Mouse (Mus musculus): ENCODE data around the gene Dpp6. TPM values are rescaled to one million over a fixed set of nuclear protein-coding genes. Genes with fewer than 3 reads are reported as not detected.

The Dpp6 gene
- polyA plus RNA-seq, 1 experiment from 2014 or later: 1.0 TPM

GRCm38 (mm10) chr5:27685923-27686322 is 868.9 kb downstream of the Dpp6 start:
- Histone ChIP-seq H3K36me3 (ENCODE audit: control insufficient read depth, insufficient read depth, low read length) (no peaks in the 10 kb centered on the region), H3K4me3 (ENCODE audit: low read depth, low read length) (no peak overlapping the region), H3K4me2 (replicated peaks; ENCODE audit: low read depth) (no peak overlapping the region), H3K9me3 (ENCODE audit: control insufficient read depth, low read length) (no peaks in the 10 kb centered on the region), H3K4me1 (replicated peaks; ENCODE audit: control insufficient read depth, insufficient read depth) (no peaks in the 10 kb centered on the region), H3K27me3 (ENCODE audit: control insufficient read depth, insufficient read depth, low read length) (no peaks in the 10 kb centered on the region), H3K9ac (ENCODE audit: low read length) (no peak overlapping the region), H3K27ac (replicated peaks) (no peak overlapping the region)
- DNase-seq (ENCODE audit: low spot score): no peak
- TF ChIP-seq EP300 (optimal IDR thresholded peaks at IDR 0.05) (no peak), CTCF (IDR thresholded peaks at IDR 0.05; ENCODE audit: low read depth) (peak; percentile 28)
- WGBS: 66% methylated on average over 3 of the region's 3 CpGs
- no peak for ATAC-seq (ENCODE audit: low FRiP score, low TSS enrichment)

GRCm38 (mm10) chr5:27687311-27687710 is 870.3 kb downstream of the Dpp6 start:
- DNase-seq (ENCODE audit: low spot score) (no peak), ATAC-seq (ENCODE audit: low FRiP score, low TSS enrichment) (no peak)
- no peaks in the 10 kb centered on the region for H3K27me3 ChIP-seq (ENCODE audit: control insufficient read depth, insufficient read depth, low read length)
- 82% methylated on average over 2 of the region's 2 CpGs for WGBS
- H3K27ac ChIP-seq (replicated peaks): no peak overlapping the region
- no peak overlapping the region for H3K4me3 ChIP-seq (ENCODE audit: low read depth, low read length)
- no peaks in the 10 kb centered on the region for H3K36me3 ChIP-seq (ENCODE audit: control insufficient read depth, insufficient read depth, low read length)
- H3K4me2 ChIP-seq (replicated peaks; ENCODE audit: low read depth): no peak overlapping the region
- peak; percentile 46 for TF ChIP-seq CTCF (IDR thresholded peaks at IDR 0.05; ENCODE audit: low read depth)
- no peak for TF ChIP-seq EP300 (optimal IDR thresholded peaks at IDR 0.05)
- no peaks in the 10 kb centered on the region for H3K9me3 ChIP-seq (ENCODE audit: control insufficient read depth, low read length)
- no peak overlapping the region for H3K9ac ChIP-seq (ENCODE audit: low read length)
- no peaks in the 10 kb centered on the region for H3K4me1 ChIP-seq (replicated peaks; ENCODE audit: control insufficient read depth, insufficient read depth)

DNA sequence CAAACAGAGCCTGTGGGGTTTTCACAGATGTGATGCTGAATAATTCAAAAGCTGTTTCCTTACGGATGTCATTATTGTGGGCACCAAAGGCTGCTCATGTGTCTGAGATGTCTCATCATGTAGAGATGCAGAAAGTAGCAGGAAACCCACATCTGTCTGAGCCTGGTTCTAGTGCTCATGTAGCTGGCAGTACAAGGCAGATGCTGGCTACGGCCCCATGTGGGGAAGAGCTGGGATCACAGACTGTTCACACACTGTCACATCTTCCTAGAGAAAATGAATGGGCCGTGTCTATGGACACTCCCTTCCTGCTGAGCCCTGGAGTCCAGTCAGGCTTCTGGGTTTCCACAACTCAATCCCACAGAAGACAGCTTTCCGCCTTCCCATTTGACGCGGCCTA is 885.5 kb downstream of the Dpp6 start:
- ATAC-seq (ENCODE audit: low FRiP score, low TSS enrichment) (no peak), DNase-seq (ENCODE audit: low spot score) (no peak)
- no peaks in the 10 kb centered on the region for H3K4me1 ChIP-seq (replicated peaks; ENCODE audit: control insufficient read depth, insufficient read depth)
- H3K27me3 ChIP-seq (ENCODE audit: control insufficient read depth, insufficient read depth, low read length): no peaks in the 10 kb centered on the region
- no peak overlapping the region for H3K27ac ChIP-seq (replicated peaks)
- no peaks in the 10 kb centered on the region for H3K36me3 ChIP-seq (ENCODE audit: control insufficient read depth, insufficient read depth, low read length)
- no peaks in the 10 kb centered on the region for H3K9me3 ChIP-seq (ENCODE audit: control insufficient read depth, low read length)
- no peak overlapping the region for H3K9ac ChIP-seq (ENCODE audit: low read length)
- H3K4me3 ChIP-seq (ENCODE audit: low read depth, low read length): no peak overlapping the region
- no peak for TF ChIP-seq EP300 (optimal IDR thresholded peaks at IDR 0.05)
- no peak overlapping the region for H3K4me2 ChIP-seq (replicated peaks; ENCODE audit: low read depth)
- WGBS: 85% methylated on average over 6 of the region's 6 CpGs

DNA sequence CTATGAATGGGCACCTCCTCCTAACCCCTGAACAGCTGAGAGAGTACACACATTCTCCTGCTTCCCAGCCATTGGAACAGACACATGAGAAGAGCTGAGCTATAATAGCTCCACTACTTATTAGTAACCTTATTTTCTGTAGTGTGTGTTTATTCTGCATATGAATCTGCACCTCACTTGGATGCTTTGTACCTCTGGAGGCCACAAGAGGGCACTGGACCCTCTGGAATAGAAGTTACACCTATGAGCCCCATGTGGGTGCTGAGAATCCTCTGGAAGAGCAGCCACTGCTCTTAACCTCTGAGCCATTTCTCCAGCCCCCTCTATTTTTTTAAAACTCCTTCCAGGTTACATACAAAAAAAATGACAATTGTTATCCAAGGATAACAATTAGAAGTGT is 888.0 kb downstream of the Dpp6 start:
- no peaks in the 10 kb centered on the region for H3K9me3 ChIP-seq (ENCODE audit: control insufficient read depth, low read length)
- no peak for ATAC-seq (ENCODE audit: low FRiP score, low TSS enrichment)
- no peak overlapping the region for H3K27ac ChIP-seq (replicated peaks)
- no peak for DNase-seq (ENCODE audit: low spot score)
- H3K4me1 ChIP-seq (replicated peaks; ENCODE audit: control insufficient read depth, insufficient read depth): no peaks in the 10 kb centered on the region
- no peaks in the 10 kb centered on the region for H3K36me3 ChIP-seq (ENCODE audit: control insufficient read depth, insufficient read depth, low read length)
- H3K9ac ChIP-seq (ENCODE audit: low read length): no peak overlapping the region
- no peak for TF ChIP-seq EP300 (optimal IDR thresholded peaks at IDR 0.05)
- peak; percentile 30; the same call in 1 of the 2 replicates for TF ChIP-seq CTCF (IDR thresholded peaks at IDR 0.05; ENCODE audit: low read depth)
- H3K27me3 ChIP-seq (ENCODE audit: control insufficient read depth, insufficient read depth, low read length): no peaks in the 10 kb centered on the region
- no peak overlapping the region for H3K4me2 ChIP-seq (replicated peaks; ENCODE audit: low read depth)
- H3K4me3 ChIP-seq (ENCODE audit: low read depth, low read length): no peak overlapping the region

- TF ChIP-seq EP300 (optimal IDR thresholded peaks at IDR 0.05): no peak
- TF ChIP-seq CTCF (IDR thresholded peaks at IDR 0.05; ENCODE audit: low read depth): no peak
Measured at GRCm38 (mm10) chr5:27706551-27706950, 889.5 kb downstream of the Dpp6 start.

DNA sequence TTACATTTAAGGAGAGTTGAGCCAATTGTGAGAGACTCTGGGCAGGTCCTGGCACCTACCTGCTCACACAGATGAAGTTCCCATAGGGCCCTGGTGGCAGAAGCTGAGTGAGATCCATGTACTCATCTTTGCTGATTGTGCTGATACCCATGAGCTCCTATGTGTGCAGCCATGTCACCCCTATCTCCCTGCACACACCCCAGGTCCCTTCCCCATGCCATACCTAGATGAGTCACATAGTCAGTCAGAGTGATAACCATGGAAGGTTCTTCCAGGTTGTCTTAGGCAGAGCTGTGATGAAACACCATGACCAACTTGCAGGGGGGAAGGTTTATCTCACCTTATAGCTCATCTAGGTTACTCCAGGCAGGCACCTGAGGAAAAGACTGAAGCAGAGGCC is 890.3 kb downstream of the Dpp6 start:
- TF ChIP-seq EP300 (optimal IDR thresholded peaks at IDR 0.05) (no peak), CTCF (IDR thresholded peaks at IDR 0.05; ENCODE audit: low read depth) (no peak)
- Histone ChIP-seq H3K27me3 (ENCODE audit: control insufficient read depth, insufficient read depth, low read length) (no peaks in the 10 kb centered on the region), H3K4me2 (replicated peaks; ENCODE audit: low read depth) (no peak overlapping the region)

More at GRCm38 (mm10) chr5:27706551-27706950, 889.5 kb downstream of the Dpp6 start:
- ATAC-seq (ENCODE audit: low FRiP score, low TSS enrichment) (no peak), DNase-seq (ENCODE audit: low spot score) (no peak)
- H3K4me3 ChIP-seq (ENCODE audit: low read depth, low read length): no peak overlapping the region
- H3K4me2 ChIP-seq (replicated peaks; ENCODE audit: low read depth): no peak overlapping the region
- 52% methylated on average over 6 of the region's 6 CpGs for WGBS
- no peak overlapping the region for H3K9ac ChIP-seq (ENCODE audit: low read length)
- no peak overlapping the region for H3K27ac ChIP-seq (replicated peaks)
- H3K27me3 ChIP-seq (ENCODE audit: control insufficient read depth, insufficient read depth, low read length): no peaks in the 10 kb centered on the region
- H3K4me1 ChIP-seq (replicated peaks; ENCODE audit: control insufficient read depth, insufficient read depth): no peaks in the 10 kb centered on the region
- no peaks in the 10 kb centered on the region for H3K36me3 ChIP-seq (ENCODE audit: control insufficient read depth, insufficient read depth, low read length)
- no peaks in the 10 kb centered on the region for H3K9me3 ChIP-seq (ENCODE audit: control insufficient read depth, low read length)

More for the DNA sequence above, 890.3 kb downstream of the Dpp6 start:
- Histone ChIP-seq H3K9me3 (ENCODE audit: control insufficient read depth, low read length) (no peaks in the 10 kb centered on the region), H3K27ac (replicated peaks) (no peak overlapping the region), H3K36me3 (ENCODE audit: control insufficient read depth, insufficient read depth, low read length) (no peaks in the 10 kb centered on the region), H3K4me1 (replicated peaks; ENCODE audit: control insufficient read depth, insufficient read depth) (no peaks in the 10 kb centered on the region), H3K4me3 (ENCODE audit: low read depth, low read length) (no peak overlapping the region), H3K9ac (ENCODE audit: low read length) (no peak overlapping the region)
- DNase-seq (ENCODE audit: low spot score) (no peak), ATAC-seq (ENCODE audit: low FRiP score, low TSS enrichment) (no peak)
